Mouse (Mus musculus) forebrain, embryonic 13.5 days (tissue): Measurements from ENCODE around the gene Adamts5. TPM values are rescaled to one million over a fixed set of nuclear protein-coding genes. Genes with fewer than 3 reads are reported as not detected.
A peak's percentile ranks its signal among the peaks of the same experiment; 100 is the strongest.

Experiments used
- ATAC-seq: fragments of 200-750 bp; cut with Nextera tagmentation; 2 replicates; pipeline ENCODE4 v1.8.0; 2017
- H3K27ac ChIP-seq: fragments of 300-500 bp; sonication (generic); 2 replicates; pipeline ENCODE4 v1.5.1; 2015; ENCODE audit warnings: inconsistent platforms, mild to moderate bottlenecking, moderate library complexity
- H3K27me3 ChIP-seq: fragments of 300-500 bp; sonication (generic); 2 replicates; pipeline ENCODE4 v1.6.1; 2015; ENCODE audit warnings: mild to moderate bottlenecking, inconsistent platforms
- H3K36me3 ChIP-seq: fragments of 300-500 bp; sonication (generic); 2 replicates; pipeline ENCODE4 v1.6.1; 2015; ENCODE audit warnings: mild to moderate bottlenecking, inconsistent platforms; ENCODE audit not compliant: poor library complexity, severe bottlenecking
- H3K4me1 ChIP-seq: fragments of 300-500 bp; sonication (generic); 2 replicates; pipeline ENCODE4 v1.6.1; 2015; ENCODE audit warnings: inconsistent platforms
- H3K4me2 ChIP-seq: fragments of 300-500 bp; sonication (generic); 2 replicates; pipeline ENCODE4 v1.6.1; 2015; ENCODE audit warnings: inconsistent platforms, mild to moderate bottlenecking, moderate library complexity
- H3K4me3 ChIP-seq: fragments of 300-500 bp; sonication (generic); 2 replicates; pipeline ENCODE4 v1.5.1; 2015; ENCODE audit warnings: mild to moderate bottlenecking, inconsistent platforms
- H3K9ac ChIP-seq: fragments of 300-500 bp; sonication (generic); 2 replicates; pipeline ENCODE4 v1.6.1; 2015; ENCODE audit warnings: mild to moderate bottlenecking, inconsistent platforms
- H3K9me3 ChIP-seq: fragments of 300-500 bp; sonication (generic); replicated peaks from 2 replicates; pipeline ENCODE4 v1.6.1; 2016; ENCODE audit warnings: inconsistent platforms
- WGBS: fragments of 180-500 bp; shearing (Covaris S2); methylation state at CpG from one replicate; pipeline ENCODE4 v1.1.7; 2015; 5-methylcytosine and 5-hydroxymethylcytosine counted together
- polyA plus RNA-seq: library from polyadenylated mRNA; unstranded; fragments of >200 nt; fragmentation: Nextera tagmentation; extraction: Ambion mirVana; gene quantifications from 2 replicates; pipeline ENCODE4 v1.2.1, GENCODE M21; 2015

The Adamts5 gene
- polyA plus RNA-seq, 1 experiment from 2014 or later, result 1.7 TPM

DNA sequence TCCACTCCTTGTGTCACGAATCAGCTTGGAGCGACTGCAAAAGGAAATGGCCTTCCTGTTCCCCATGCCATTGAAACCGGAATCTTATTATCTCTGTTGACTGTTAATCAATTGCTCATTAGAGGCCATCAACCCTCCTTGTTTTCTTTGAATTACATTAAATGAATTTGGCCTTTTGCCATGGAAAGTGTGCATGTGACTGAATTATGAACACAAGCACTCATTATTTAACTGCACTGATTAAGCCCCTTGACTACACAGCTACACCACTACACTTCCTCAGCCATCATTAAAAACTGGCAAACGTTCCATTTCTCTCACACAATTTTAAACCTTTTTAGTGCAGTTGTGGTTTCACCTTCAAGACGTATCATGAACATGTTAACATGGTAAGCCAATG, 11.8 kb downstream of the Adamts5 start:
- H3K9me3 ChIP-seq, result no peaks in the 10 kb centered on the region

DNA sequence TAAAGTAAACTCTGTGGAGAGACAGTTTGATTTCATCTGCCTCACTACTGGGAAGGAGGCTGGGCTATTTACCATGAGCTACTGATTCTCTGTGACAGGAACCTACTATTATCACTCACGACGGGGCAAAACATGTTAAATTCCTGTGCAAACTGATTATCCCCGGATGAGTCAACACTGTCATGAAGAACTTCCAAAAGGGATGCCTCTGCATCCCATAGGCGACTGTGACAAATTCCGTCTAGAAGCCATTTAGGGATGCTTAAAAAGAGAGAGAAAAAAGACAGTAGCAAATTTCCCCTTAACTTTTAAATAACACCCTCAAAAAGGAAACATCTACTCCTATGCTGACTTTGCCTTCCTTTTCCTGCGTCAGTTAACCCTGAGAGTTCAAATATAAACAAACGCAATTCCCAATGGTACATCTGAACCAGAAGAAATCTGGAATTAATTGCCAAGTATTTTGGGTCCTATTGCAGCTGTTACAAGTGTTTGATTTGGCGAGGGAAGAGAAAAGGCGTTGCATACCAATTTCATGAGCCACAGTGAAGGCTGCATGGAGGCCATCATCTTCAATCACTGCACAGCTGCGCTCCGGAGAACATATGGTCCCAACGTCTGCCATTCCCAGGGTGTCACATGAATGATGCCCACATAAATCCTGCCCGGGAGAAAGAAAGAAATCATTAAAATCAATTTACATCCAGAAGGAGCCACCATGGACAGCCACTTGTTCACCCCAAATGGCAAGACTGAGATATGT, 14.2 kb downstream of the Adamts5 start:
- WGBS, result 65% methylated on average over 13 of the region's 13 CpGs
- peak; percentile 95 for ATAC-seq
- H3K27ac ChIP-seq, result no peak overlapping the region

More for the DNA sequence above, 11.8 kb downstream of the Adamts5 start:
- peak; percentile 83 for ATAC-seq
- Histone ChIP-seq H3K27me3 (peaks cover 3% of the 10 kb centered on the region; the same call in 1 of the 2 replicates), H3K4me1 (peaks cover 16% of the 10 kb centered on the region), H3K36me3 (no peaks in the 10 kb centered on the region), H3K27ac (no peak overlapping the region), H3K4me2 (no peak overlapping the region), H3K4me3 (no peak overlapping the region), H3K9ac (no peak overlapping the region)
- 31% methylated on average over 5 of the region's 5 CpGs for WGBS

DNA sequence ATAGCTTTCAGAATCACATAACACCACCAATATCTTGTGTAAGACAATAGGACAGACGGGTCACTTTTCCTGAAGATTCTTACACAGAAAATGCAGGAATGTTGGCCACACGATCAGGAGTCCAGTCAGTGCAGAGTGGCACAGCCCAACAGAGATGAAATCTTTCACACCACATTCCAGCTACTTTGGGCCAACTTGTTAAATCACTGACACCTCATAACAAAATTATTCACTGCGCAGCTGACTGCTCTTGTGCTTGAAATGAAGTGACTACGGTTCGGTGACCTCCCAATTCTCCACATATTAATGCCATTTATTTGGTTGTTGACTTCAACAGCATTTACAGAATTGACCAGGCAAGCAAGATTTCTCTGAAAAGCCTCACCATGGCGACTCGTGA, 22.6 kb downstream of the Adamts5 start:
- Histone ChIP-seq H3K36me3 (no peaks in the 10 kb centered on the region), H3K27ac (no peak overlapping the region), H3K4me3 (no peak overlapping the region), H3K4me1 (no peaks in the 10 kb centered on the region), H3K4me2 (no peak overlapping the region), H3K9ac (no peak overlapping the region), H3K27me3 (no peaks in the 10 kb centered on the region), H3K9me3 (no peaks in the 10 kb centered on the region)
- ATAC-seq, result no peak
- 87% methylated on average over 7 of the region's 7 CpGs for WGBS

More for the DNA sequence above, 14.2 kb downstream of the Adamts5 start:
- no peak overlapping the region for H3K4me2 ChIP-seq
- no peak overlapping the region for H3K9ac ChIP-seq
- no peak overlapping the region for H3K4me3 ChIP-seq
- no peaks in the 10 kb centered on the region for H3K36me3 ChIP-seq
- H3K27me3 ChIP-seq, result peaks cover 3% of the 10 kb centered on the region; the same call in 1 of the 2 replicates
- no peaks in the 10 kb centered on the region for H3K9me3 ChIP-seq
- H3K4me1 ChIP-seq, result peaks cover 16% of the 10 kb centered on the region

DNA sequence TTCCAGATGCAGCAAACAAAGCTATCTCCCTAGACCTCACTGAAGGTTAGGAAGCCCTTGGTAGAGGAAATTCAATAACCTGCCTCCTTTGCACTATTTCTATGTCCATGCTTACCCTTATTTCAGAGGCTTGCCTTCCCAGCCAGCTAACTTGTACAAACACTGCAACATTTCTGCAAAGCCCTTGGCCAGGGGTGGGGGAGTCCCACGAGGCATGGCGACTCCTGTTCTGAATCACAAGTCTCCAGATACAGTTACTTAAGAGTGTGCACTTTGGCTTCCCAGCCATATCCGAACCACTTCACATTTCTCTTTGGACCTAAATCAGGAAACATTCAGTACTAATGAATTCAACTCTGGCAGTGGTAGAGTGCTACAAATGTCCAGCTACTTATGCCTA, 27.5 kb downstream of the Adamts5 start:
- no peaks in the 10 kb centered on the region for H3K36me3 ChIP-seq
- WGBS, result 91% methylated on average over 3 of the region's 3 CpGs
- H3K4me1 ChIP-seq, result no peaks in the 10 kb centered on the region
- H3K9me3 ChIP-seq, result no peaks in the 10 kb centered on the region
- no peak overlapping the region for H3K4me3 ChIP-seq
- H3K9ac ChIP-seq, result no peak overlapping the region
- ATAC-seq, result no peak
- H3K27me3 ChIP-seq, result no peaks in the 10 kb centered on the region
- H3K4me2 ChIP-seq, result no peak overlapping the region
- H3K27ac ChIP-seq, result no peak overlapping the region

DNA sequence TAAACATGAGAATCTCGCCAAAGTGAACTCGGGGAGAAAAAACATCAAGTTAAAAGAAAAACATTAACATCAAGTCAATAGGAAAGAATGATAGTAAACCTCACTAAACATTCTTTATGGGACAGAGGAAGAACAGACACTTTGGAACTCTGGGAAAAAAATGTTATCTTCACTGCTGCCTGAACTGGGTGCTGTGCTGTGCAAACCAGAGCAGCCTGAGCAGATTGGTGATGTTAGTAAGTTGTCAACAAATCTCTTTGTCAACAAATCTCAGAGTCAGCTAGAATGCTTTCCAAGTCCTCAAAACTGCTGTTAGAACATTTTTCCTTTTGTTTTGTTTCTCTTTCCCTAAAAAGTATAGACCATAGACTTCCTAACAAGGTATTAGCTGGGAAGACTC, 29.7 kb downstream of the Adamts5 start:
- ATAC-seq, result no peak
- Histone ChIP-seq H3K9ac (no peak overlapping the region), H3K36me3 (no peaks in the 10 kb centered on the region), H3K4me2 (no peak overlapping the region), H3K27me3 (no peaks in the 10 kb centered on the region), H3K9me3 (no peaks in the 10 kb centered on the region), H3K4me1 (no peaks in the 10 kb centered on the region), H3K27ac (no peak overlapping the region), H3K4me3 (no peak overlapping the region)
- WGBS, result 78% methylated on average over 2 of the region's 2 CpGs

GRCm38 (mm10) chr16:85871248-85871647, 30.4 kb downstream of the Adamts5 start:
- no peak overlapping the region for H3K27ac ChIP-seq
- no peak overlapping the region for H3K4me2 ChIP-seq
- ATAC-seq, result no peak
- H3K27me3 ChIP-seq, result no peaks in the 10 kb centered on the region
- H3K36me3 ChIP-seq, result no peaks in the 10 kb centered on the region
- H3K9me3 ChIP-seq, result no peaks in the 10 kb centered on the region
- H3K4me3 ChIP-seq, result no peak overlapping the region
- H3K4me1 ChIP-seq, result no peaks in the 10 kb centered on the region
- H3K9ac ChIP-seq, result no peak overlapping the region

- no peaks in the 10 kb centered on the region for H3K4me1 ChIP-seq
- H3K9ac ChIP-seq, result no peak overlapping the region
- H3K4me2 ChIP-seq, result no peak overlapping the region
- no peak for ATAC-seq
- no peaks in the 10 kb centered on the region for H3K9me3 ChIP-seq
- H3K27me3 ChIP-seq, result no peaks in the 10 kb centered on the region
- WGBS, result 98% methylated on average over 4 of the region's 4 CpGs
- H3K36me3 ChIP-seq, result 0 out of 2 replicates have a peak, but pooled peaks cover 3% of the 10 kb centered on the region
- H3K4me3 ChIP-seq, result no peak overlapping the region
- no peak overlapping the region for H3K27ac ChIP-seq
Measured at GRCm38 (mm10) chr16:85864691-85865389, 36.8 kb downstream of the Adamts5 start.

DNA sequence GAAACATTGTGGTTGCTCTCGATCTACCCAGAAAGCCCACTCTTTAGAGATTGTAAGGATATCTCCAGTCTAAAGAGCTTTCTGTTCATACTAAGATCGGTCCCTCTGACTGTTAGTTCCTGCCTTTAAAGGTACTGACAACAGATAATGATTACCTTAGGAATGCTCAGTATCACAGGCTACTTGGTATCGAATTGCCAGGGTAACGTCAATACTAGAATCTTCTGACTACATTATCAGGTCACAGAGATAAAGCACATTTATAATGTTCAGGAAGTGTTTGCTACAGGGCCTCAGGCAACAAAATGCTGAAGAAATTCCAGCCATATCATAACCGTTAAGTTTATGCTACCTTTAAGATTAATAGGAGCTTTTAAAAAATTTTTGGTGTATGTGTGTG, 47.1 kb downstream of the Adamts5 start:
- Histone ChIP-seq H3K4me3 (no peak overlapping the region), H3K36me3 (no peaks in the 10 kb centered on the region), H3K9ac (no peak overlapping the region), H3K27me3 (no peaks in the 10 kb centered on the region), H3K4me2 (no peak overlapping the region), H3K9me3 (no peaks in the 10 kb centered on the region), H3K27ac (no peak overlapping the region), H3K4me1 (no peaks in the 10 kb centered on the region)
- 94% methylated on average over 5 of the region's 5 CpGs for WGBS
- no peak for ATAC-seq

GRCm38 (mm10) chr16:85827066-85827465, 74.6 kb downstream of the Adamts5 start:
- Histone ChIP-seq H3K4me2 (no peak overlapping the region), H3K27ac (no peak overlapping the region), H3K9me3 (no peaks in the 10 kb centered on the region), H3K4me1 (no peaks in the 10 kb centered on the region), H3K27me3 (no peaks in the 10 kb centered on the region), H3K9ac (no peak overlapping the region), H3K4me3 (no peak overlapping the region), H3K36me3 (no peaks in the 10 kb centered on the region)
- ATAC-seq, result no peak
- WGBS, result 83% methylated on average over 3 of the region's 3 CpGs

- H3K27ac ChIP-seq, result no peak overlapping the region
- H3K9ac ChIP-seq, result no peak overlapping the region
- no peaks in the 10 kb centered on the region for H3K27me3 ChIP-seq
- no peak overlapping the region for H3K4me2 ChIP-seq
- no peak overlapping the region for H3K4me3 ChIP-seq
- ATAC-seq, result no peak
- no peaks in the 10 kb centered on the region for H3K36me3 ChIP-seq
- H3K4me1 ChIP-seq, result no peaks in the 10 kb centered on the region
- no peaks in the 10 kb centered on the region for H3K9me3 ChIP-seq
- WGBS, result 77% methylated on average over 5 of the region's 5 CpGs
Measured at GRCm38 (mm10) chr16:85822330-85822916, 79.2 kb downstream of the Adamts5 start.

- H3K36me3 ChIP-seq, result no peaks in the 10 kb centered on the region
- 63% methylated on average over 5 of the region's 5 CpGs for WGBS
- H3K4me2 ChIP-seq, result no peak overlapping the region
- H3K27ac ChIP-seq, result no peak overlapping the region
- no peaks in the 10 kb centered on the region for H3K4me1 ChIP-seq
- no peak overlapping the region for H3K4me3 ChIP-seq
- H3K9ac ChIP-seq, result no peak overlapping the region
- no peaks in the 10 kb centered on the region for H3K27me3 ChIP-seq
- no peaks in the 10 kb centered on the region for H3K9me3 ChIP-seq
- peak; percentile 81 for ATAC-seq
Measured at GRCm38 (mm10) chr16:85819808-85820458, 81.7 kb downstream of the Adamts5 start.

- WGBS, result 96% methylated on average over 2 of the region's 2 CpGs
- H3K4me2 ChIP-seq, result no peak overlapping the region
- H3K9ac ChIP-seq, result no peak overlapping the region
- no peaks in the 10 kb centered on the region for H3K27me3 ChIP-seq
- H3K4me3 ChIP-seq, result no peak overlapping the region
- no peaks in the 10 kb centered on the region for H3K9me3 ChIP-seq
- no peak for ATAC-seq
- no peak overlapping the region for H3K27ac ChIP-seq
- no peaks in the 10 kb centered on the region for H3K36me3 ChIP-seq
- no peaks in the 10 kb centered on the region for H3K4me1 ChIP-seq
Measured at GRCm38 (mm10) chr16:85814116-85814515, 87.5 kb downstream of the Adamts5 start.
